Mouse (Mus musculus): Measurements from ENCODE around the gene Hist1h2ab. TPM values are rescaled to one million over a fixed set of nuclear protein-coding genes. Genes with fewer than 3 reads are reported as not detected.
"Not testable (repeated sequence)": the region's sequence is repeated elsewhere in the genome, so short reads cannot be mapped to it uniquely, and the experiment has no call there.

The Hist1h2ab gene
- polyA plus RNA-seq, 1 experiment, result 45.7 TPM

- TF ChIP-seq GATA1 (IDR thresholded peaks at IDR 0.05; ENCODE audit: low read length), result not testable (repeated sequence)
Measured at GRCm38 (mm10) chr13:23746201-23747080, 4.5 kb upstream of the Hist1h2ab start, which contains the start of gene Hist1h2bb. TSS of gene Hist1h2bb (plus strand) at chr13:23746734.

- TF ChIP-seq GATA1 (IDR thresholded peaks at IDR 0.05; ENCODE audit: low read length), result no peak
Measured at GRCm38 (mm10) chr13:23747081-23747891, 3.6 kb upstream of the Hist1h2ab start.

GRCm38 (mm10) chr13:23747892-23748288, 3.0 kb upstream of the Hist1h2ab start:
- no peak for TF ChIP-seq GATA1 (IDR thresholded peaks at IDR 0.05; ENCODE audit: low read length)

GRCm38 (mm10) chr13:23749563-23750121, 1.3 kb upstream of the Hist1h2ab start:
- TF ChIP-seq GATA1 (IDR thresholded peaks at IDR 0.05; ENCODE audit: low read length), result no peak

- no peak for TF ChIP-seq GATA1 (IDR thresholded peaks at IDR 0.05; ENCODE audit: low read length)
Measured at GRCm38 (mm10) chr13:23751478-23751956, 591 bp downstream of the Hist1h2ab start.

- not testable (repeated sequence) for TF ChIP-seq GATA1 (IDR thresholded peaks at IDR 0.05; ENCODE audit: low read length)
Measured at GRCm38 (mm10) chr13:23752067-23752741, 1.3 kb downstream of the Hist1h2ab start, which contains the start of gene Hist1h3b. TSS of gene Hist1h3b (plus strand) at chr13:23752267.

- no peak for TF ChIP-seq GATA1 (IDR thresholded peaks at IDR 0.05; ENCODE audit: low read length)
Measured at GRCm38 (mm10) chr13:23752742-23753172, 1.8 kb downstream of the Hist1h2ab start.

GRCm38 (mm10) chr13:23753314-23754078, 2.6 kb downstream of the Hist1h2ab start:
- no peak for TF ChIP-seq GATA1 (IDR thresholded peaks at IDR 0.05; ENCODE audit: low read length)

GRCm38 (mm10) chr13:23755000-23755399, 4.1 kb downstream of the Hist1h2ab start:
- TF ChIP-seq GATA1 (IDR thresholded peaks at IDR 0.05; ENCODE audit: low read length), result no peak

- no peak for TF ChIP-seq GATA1 (IDR thresholded peaks at IDR 0.05; ENCODE audit: low read length)
Measured at GRCm38 (mm10) chr13:23756790-23757189, 5.9 kb downstream of the Hist1h2ab start, which contains the start of gene Hist1h4b. TSS of gene Hist1h4b (plus strand) at chr13:23757013.

GRCm38 (mm10) chr13:23757211-23757773, 6.4 kb downstream of the Hist1h2ab start:
- TF ChIP-seq GATA1 (IDR thresholded peaks at IDR 0.05; ENCODE audit: low read length), result no peak

GRCm38 (mm10) chr13:23757921-23758320, 7.0 kb downstream of the Hist1h2ab start:
- TF ChIP-seq GATA1 (IDR thresholded peaks at IDR 0.05; ENCODE audit: low read length), result no peak

GRCm38 (mm10) chr13:23759251-23759771, 8.4 kb downstream of the Hist1h2ab start:
- no peak for TF ChIP-seq GATA1 (IDR thresholded peaks at IDR 0.05; ENCODE audit: low read length)

- no peak for TF ChIP-seq GATA1 (IDR thresholded peaks at IDR 0.05; ENCODE audit: low read length)
Measured at GRCm38 (mm10) chr13:23759916-23760239, 9.0 kb downstream of the Hist1h2ab start.
